Mouse (Mus musculus) c-Kit-positive CD71-negative TER-119-negative erythroid progenitor cells, embryonic 14.5 days (primary cell): ENCODE measurements around the gene Aox2.
A peak's percentile ranks its signal among the peaks of the same experiment; 100 is the strongest.

Experiments
- DNase-seq: peaks from one replicate; pipeline ENCODE4 v3.0.0-alpha.2; 2013; ENCODE audit warnings: low read depth

The Aox2 gene

DNA sequence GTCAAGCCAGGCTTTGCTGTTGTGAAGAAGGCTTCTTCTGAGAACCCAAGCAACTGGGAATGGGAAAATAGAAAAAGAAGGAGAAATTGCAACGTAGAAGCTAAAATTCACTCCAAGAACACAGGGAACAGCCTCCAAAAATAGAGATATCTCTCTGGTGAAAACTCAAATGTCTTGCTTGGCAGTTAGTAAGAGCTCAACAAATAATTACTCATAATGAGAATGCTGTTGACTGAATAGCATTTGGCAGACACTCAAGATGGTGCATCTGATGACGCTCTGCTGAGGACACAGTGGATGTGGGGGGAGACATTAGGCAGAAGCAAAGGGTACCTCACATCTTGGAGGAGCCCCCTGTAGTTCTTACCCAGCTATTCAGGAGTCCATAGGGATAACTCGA lies 10.0 kb downstream of the Aox2 start:
- DNase-seq: no peak

DNA sequence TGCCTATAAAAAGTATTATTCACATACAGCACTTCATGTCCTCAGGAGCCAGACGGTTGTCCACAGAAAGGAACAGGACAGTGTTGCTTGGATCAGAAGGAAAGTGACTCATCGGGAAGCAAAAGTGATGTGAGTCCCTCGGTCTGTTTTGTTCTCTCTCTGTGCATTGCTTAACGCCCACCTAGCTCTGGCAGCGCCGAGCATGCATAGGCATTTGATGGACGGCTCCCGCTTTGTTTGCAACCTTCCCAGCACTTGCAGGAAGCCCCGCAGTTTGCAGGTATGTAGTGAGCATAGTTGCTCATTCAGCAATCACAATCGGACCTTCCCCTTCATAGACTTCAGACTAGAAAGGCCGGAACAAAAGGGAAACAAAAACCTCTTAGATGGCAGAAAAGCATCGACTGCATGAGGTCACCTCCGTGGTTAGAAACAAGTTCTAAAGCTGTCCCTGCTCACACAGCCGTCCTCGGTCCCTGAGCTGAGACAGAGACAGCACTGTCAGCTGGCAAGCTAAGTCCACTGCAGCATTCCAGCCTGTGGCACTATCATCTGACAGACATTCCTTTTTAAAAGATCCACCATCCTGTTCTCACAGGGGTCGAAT lies 11.8 kb downstream of the Aox2 start:
- no peak for DNase-seq

DNA sequence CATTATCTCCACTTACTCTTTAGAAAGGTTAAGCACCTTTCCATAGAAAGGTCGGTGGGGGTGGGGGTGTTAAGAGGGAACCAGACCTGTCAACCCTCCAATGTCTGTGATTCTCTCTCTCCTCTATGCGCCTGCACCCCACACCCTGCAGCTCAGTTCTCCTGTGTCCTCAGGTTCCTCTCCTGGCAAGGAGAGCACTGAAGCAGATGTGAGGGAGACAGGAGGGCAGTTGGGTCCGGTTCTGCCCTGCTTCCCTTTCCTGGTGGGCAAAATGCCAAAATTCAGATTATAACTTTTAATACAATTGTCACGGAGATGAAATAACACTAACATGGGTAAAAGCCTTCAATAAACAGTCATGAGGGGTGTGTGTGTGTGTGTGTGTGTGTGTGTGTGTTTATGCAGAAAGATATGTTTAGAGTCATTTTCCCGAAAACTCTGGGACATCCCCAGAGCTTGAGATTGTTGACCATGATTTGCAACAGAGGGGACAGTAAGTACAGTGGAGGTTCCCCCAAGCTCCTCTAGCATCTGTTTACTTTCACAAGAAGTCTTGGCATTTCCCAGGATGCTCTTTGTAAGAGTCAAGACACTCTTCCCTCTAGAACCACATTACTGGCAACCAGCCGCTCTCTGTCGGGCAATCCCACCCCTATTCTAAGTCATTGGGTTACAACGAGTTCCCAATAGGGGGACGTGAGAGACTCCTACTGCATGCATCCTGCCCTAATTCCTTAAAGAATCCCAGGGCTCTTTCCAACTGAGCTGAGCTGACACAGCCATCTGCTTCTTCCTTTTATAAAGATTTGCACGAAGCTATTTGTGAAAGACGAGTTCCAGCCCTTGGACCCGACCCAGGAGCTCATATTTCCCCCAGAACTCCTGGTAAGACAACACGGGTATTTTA lies 13.5 kb downstream of the Aox2 start:
- no peak for DNase-seq

DNA sequence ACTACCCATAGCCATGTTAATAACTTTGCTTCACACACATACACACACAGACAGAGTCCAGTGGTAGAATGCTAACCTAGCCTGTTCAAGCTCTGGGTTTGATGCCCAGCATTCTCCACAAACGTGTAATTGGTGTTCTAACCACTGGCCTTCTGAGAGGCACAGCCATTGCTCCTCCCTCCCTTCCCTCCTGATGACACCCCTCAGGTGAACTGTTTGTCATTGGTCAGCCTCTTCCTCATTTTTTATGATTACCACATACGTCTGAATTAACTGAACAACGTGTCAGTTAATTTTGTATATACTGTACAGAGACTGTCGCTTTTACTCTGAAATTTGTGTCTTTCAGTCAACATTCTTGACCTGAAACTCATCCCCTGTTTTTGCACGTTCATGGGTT lies 16.6 kb downstream of the Aox2 start:
- DNase-seq: no peak

DNA sequence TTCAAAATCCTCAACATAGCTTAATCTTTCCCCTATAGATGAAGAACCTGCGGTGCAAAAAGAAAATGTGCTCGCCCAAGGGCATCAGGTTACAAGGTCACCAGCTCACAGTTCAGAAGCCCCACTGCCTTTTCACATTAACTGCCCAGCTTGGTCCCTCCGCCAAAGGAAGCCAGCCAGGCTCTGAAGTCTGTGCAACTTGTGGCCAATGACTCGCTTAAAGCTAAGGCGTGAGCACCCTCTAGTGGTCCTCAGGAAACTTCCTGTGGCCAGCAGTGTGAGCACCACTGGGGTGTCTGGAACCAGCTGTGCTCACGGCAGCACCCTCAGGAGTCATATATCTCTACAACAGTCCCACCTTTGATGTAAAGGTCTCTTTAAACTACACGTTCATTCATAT lies 18.2 kb downstream of the Aox2 start:
- peak; percentile 58 for DNase-seq

DNA sequence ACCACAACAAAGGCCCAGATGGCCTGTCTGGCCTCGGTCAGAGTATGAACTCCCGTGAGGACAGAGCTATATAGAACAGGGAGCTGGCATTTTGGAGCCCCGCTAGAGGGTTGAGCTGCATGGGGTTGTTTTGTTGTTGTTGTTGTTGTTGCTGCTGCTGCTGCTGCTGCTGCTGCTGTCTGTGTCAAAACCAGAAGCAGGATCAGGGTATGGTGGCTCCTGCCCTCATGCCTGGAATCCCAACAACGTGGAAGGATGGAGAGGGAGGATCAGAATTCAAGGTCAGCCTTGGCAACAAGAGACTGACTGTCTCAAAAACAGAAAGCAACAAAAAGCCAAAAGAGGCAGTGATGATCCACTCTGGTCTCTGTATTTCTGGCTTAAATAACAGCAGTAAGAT lies 18.7 kb downstream of the Aox2 start:
- no peak for DNase-seq

DNA sequence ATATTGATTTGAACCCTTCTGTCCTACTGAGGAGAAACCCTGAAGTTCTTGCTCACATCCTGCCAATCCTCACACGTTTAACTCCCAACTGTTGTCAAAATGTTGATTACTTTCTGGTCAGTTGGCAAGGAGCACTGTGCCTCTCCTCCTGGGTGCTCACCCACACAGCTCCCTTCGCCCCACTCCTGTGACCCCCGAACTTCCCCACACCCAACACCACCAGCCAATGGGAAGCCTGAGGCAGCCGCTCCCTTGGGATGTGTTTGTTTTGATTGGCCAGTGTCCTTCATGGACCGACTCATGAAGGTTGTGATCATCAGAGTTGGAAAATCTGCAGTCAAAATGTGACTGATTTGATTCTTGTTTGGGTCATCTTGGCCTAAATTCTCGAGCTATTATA lies 20.2 kb downstream of the Aox2 start:
- no peak for DNase-seq

DNA sequence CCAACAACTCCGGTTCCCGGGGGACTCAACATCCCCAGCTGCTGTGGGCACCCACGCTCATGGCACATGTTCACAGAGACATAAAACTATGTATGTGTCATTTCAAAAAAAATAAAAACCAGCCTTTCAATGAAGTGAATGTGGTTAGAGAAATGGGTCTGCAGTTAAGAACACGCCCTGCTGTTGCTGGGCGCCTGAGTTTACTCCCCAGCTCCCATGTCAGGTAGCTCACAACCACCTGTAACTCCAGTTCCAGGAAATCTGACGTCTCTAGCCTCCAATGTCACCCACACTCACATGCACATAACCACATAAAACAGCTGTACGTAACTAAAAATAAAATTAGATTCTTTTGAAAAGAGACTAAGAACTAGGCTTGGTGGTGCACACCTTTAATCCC lies 22.9 kb downstream of the Aox2 start:
- DNase-seq: no peak

DNA sequence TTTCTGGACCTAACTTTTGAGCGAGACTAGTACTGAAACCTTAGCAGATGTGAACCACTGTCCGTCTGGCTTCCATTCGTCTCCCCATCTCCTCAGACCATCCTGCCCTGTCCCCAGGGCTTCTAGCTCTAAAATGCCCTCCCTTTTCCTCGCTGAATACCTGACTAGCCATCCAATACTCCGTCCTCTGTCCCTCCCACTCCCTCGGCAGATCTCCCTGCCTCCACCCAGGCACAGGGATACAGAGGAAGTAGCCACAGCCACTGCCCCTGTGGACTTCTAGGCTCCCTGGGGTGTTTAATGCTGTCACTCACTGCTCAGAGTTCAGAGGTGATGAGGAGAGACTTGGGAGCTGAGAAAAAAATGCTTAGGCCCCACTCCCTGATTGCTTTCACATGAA lies 23.9 kb downstream of the Aox2 start:
- DNase-seq: no peak

DNA sequence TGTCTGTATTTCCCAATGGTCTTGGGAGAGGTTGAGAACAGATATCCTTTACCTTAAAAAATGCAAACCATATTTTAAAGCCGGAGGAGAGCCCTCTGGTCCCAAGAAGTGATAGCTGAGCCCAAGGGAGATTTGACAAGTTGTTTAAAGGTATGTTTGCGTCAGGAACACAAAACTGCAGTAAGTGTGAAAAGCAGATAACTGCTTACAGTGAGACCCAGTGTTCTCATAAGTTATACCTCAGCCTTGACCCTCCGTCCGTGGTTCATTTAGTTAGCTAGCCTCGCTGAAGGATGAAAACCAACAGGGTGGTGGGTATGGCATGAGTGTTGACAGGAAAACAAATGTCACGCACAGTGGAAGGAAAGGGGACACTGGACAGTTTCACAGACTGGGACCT lies 24.9 kb downstream of the Aox2 start:
- DNase-seq: no peak

DNA sequence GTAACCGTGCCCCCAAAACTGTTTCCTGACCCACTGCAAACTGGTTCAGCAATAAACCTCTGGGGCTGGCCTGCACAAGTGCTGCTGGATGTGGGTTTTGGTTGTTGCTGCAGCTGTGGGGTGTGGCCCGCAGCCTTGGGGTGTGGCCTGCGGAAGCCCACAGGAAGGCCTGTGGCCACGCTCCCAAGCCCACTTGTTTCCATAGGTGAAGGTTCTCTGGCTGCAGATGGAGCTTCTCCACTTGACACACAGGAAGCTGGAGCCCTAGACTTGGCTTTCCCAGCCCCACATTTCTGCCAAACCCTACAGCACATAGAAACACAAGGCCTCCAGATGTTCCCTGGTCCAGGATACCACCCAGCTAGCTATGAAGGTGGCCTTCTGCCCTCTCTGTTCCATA lies 25.6 kb downstream of the Aox2 start:
- DNase-seq: peak; percentile 30

DNA sequence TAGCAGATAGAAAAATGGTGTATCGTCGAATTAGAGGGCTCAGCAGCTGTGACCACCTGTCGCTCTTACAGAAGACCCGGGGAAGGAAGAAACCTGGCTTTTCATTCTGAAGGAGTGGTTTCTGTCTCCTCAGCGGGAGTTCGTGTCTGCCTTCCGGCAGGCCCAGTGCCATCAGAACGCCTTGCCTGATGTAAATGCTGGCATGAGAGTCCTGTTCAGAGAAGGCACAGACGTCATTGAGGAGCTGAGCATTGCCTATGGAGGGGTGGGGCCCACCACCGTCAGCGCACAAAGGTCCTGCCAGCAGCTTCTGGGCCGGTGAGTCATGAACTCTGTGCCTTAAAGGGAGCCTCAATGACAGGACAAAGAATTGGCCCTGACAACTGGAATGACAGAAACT lies 26.2 kb downstream of the Aox2 start:
- DNase-seq: no peak

DNA sequence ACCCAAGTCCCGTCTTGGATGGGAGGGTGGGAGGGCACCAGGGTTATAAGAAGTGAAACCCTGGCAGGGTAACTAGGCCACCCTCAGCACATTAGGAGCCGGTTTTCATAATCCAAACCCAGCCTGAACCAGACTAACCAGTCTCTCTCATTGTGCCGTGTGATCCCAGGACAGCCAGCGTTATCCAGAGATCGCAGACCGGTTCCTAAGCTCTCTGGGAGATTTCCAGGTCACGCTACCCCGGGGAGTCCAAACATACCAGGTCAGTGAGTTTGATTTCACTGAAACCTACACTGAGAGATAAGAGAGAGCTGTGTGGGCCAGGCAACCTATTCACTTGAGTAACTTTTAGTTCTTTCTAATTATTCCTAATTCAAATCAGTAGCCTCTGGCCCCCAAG lies 29.1 kb downstream of the Aox2 start:
- no peak for DNase-seq

DNA sequence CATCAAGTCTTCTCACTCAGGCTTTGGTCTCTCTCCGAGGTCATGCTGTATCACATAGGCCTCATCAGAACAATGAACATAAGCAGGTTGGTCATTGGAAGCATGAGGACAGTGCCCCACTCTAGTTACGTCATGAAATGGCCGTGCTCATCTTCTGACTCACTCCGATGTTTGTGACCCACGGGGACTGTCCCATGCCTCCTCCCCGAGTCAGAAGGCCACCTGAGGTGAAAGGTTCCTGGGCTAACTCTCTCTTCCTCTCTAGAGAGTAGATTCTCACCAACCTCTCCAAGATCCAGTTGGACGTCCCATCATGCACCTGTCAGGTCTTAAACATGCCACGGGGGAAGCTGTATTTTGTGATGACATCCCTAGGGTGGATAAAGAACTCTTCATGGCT lies 30.5 kb downstream of the Aox2 start:
- DNase-seq: no peak

DNA sequence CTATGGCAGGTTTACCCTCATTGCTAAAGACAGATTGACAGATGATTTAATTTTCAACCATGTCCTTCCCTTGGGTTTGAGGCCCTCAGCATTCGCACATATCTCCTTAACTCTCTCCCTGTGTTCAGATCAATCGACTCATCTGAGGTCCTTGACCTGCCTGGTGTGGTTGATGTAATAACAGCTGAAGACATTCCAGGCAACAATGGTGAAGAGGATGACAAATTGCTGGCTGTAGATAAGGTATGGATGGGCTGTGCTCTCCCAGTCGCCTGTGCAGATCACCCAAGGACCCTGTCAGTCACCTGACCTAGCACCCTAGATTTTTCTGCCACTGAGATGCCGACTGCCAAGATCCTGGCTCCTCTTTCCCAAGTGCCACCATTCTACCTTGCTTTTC lies 31.7 kb downstream of the Aox2 start:
- DNase-seq: no peak

DNA sequence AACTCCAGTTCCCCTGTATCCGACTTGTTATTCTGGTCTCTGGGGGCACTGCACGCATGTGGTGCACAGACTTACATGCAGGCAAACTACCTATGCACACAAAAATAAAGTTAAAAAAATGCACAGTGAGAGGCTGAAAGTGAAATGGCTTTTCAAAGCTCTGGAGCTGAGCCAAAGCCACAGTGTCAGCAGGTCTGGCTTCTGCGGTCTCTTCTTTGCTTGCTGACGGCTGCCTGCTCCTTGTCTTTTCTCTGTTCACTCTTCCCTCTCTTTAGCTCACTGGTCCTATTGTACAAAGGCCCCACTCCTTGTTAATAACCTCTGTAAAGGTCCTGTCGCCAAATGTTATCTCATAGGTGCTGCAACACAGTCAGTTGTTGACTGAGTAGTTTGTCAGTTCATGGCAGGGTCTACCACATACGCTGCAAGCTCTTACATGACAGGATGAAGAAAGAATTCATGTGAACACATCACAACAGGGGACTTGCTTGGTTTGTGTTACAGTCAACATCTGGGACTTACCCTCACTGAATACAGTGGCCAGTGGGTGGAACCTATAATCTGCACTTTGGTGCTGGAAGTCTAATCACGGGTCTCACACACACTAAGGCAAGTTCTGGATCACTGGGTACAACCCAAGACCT lies 33.2 kb downstream of the Aox2 start:
- DNase-seq: no peak

DNA sequence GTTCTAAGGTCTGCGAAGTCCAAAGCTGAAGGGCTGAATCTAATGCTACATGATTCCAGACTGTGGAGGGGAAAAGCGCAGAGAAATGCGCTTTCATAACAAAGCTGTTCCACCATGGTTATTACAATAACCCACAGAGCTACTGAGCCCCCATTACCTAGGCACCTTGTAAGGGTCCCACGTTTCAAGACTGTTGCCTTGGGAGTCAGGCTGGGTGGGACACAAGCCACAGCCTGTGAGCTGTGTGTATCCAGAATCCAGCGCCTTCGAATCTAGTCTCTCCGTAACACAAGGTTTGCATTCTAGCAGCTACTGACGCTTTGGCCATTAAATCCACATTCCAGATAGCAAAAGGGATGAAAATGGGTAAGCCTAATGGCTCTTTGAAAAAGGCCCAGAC lies 35.0 kb downstream of the Aox2 start:
- DNase-seq: no peak

DNA sequence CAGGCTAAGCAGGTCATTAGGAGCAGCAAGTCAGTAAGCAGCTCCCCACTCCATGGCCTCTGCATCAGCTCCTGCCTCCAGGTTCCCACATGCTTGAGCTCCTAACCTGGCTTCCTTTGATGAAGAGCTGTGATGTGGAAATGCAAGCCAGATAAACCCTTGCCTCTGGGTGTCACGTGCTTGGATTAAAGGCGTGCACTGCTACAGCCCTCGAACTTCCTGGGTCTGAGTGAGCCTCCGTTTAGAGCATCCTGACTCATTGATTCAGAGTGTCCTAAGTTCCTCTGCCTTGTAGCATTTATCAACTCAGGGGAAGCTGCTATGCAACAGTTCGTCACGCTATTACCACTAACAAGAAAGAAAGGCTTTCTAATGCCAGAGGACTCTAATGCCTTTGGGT lies 37.4 kb downstream of the Aox2 start:
- DNase-seq: no peak

DNA sequence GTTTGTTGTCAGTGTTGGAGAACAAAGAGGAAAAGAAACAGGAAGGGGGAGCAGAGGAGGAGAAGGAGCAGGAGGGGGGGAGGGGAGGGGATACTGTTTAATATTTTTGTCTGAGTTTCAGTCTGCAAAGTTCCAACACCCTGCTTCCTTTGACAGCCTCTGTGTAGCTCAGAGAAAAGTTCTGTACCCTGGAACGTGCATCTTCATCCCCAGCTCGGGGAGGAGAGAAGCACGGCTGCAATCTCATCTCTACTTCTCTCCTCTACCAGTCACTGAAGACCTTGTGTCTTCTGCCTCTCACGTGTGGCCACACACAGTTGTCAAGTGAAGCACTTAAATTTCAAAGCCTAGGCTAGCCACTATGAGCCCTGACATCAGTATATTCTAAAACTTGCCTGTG lies 55.1 kb downstream of the Aox2 start:
- no peak for DNase-seq

DNA sequence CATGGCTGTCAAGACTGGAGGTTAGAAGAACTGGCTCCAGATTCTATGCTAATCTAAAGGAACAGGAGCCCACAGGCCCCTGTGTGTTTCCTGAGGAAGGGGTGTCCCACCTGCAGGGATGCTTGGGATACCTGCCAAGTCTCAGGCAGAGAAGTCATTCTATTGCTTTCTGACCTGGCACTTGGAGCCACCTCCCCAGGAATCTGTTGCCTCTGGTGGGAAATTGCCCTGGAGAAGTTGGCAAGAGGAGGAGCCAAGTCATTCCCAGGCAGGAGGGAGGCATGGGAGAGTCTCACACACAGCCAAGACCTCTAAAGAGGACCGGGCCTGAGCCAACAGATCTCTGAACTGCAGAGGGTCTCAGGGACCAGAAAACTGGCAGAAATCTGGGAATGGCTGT lies 61.8 kb downstream of the Aox2 start:
- no peak for DNase-seq

DNA sequence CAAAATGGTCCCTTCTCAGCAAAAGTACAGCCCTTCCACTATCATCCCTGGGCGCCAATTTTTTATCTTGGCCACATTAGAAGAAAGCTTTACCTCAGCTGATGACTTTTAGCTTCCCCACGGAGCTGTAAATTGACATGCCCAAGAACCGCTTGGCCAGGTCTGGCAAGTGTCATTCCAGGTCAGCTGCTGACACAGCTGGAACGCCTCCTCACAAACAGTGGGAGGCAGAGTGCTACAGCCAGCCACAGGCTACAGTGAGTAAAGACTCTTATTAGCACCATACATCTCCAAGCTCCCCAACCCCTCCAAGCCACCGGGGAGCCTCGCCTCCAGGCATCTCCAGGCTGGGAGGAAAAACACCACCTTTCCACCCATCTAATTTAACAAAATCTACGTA lies 63.5 kb downstream of the Aox2 start:
- no peak for DNase-seq

DNA sequence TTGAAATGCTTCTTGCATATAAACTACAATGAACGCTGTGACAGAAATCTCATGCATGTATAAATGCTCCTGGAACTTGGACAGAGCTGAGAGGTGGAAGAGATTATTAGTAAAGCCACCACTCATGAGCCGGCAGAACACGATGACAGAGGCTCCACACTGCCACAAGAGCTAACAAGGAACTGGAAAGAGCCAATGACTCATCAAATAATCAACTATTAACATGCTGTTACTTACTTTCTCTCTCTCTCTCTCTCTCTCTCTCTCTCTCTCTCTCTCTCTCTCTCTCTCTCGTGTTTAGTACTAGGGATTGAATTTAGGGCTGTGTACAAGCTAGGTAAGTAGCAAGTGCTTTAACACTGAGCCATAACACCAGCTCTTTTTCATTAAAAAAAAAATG lies 65.7 kb downstream of the Aox2 start:
- DNase-seq: no peak

DNA sequence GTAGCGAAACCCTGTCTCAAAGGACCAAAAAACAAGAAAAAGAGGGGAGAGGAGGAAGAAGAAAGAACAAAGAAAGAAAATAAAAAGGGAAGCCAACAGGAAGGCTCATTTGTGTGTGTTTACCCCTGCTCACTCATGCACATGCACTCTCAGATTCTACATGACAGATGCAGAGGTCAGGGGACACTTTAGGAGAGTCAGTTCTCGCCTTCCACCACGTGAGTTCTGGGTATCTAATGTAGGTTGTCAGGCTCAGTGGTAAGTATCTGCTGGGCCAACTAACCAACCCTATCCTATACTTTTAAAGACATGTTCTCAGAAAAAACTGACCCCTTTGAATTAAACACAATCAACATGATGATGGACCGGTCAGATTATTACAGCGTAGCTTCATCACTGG lies 66.4 kb downstream of the Aox2 start:
- no peak for DNase-seq

DNA sequence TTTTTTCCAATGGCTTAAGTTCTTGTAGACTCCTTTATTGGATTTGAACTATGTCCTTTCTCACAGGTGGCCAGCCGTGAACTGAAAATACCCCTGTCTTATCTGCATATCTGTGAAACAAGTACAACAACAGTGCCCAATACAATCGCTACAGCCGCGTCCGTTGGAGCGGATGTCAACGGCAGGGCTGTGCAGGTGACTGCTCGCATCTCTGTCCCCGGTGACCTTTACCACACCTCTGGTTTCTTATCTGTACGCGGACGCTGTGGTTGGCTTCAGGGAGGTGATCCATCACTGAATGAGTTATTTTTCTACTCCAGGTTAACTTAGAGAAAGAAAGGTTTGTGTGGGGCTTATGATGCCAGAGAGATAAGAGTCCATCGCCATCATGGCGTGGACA lies 68.0 kb downstream of the Aox2 start:
- DNase-seq: no peak
